Mouse (Mus musculus): ENCODE measurements around the gene Taf1d.

DNA sequence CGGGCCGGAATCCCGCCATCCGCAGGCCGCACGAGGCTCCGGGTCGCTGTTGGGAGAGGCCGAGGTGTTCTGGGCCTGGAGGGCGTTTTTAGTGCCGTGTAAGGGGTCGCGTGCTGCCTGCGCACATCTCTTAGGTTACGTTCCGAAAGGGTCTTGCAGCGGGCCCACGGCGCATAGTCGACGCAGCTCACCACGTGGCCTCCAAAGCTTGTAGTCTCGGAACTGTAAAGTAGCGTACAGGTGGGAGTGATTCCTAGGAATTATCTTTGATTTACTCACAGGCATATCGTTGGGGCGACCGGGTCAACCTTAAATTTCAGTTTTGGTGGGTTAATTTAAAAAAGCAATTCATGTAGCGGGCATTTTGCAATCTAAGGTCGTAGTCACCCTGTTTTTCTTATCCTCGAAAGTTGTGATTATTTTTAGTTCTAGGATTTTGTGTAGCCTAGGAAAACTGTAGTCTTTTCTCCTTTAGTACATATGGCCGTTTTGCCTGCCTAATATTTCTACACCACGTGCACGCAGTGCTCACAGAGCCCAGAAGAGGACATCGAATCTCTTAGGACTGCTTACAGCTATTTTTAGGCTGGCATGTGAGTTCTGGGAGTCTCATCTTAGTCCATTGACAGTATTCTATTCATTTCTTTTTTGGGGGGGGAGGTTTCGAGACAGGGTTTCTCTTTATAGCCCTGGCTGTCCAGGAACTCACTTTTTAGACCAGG lies 545 bp downstream of the Taf1d start, which contains the start of gene 4931406C07Rik:
- no peak for TF ChIP-seq EP300 (IDR thresholded peaks at IDR 0.05; ENCODE audit: low read depth)
- TF ChIP-seq CTCF (IDR thresholded peaks at IDR 0.05; ENCODE audit: low read depth) = peak; percentile 7; the same call in 1 of the 2 replicates

Data from liver, embryonic 14.5 days (tissue).